Mouse (Mus musculus) embryo, embryonic 11 days (tissue): Measurements from ENCODE around the gene Cp.
"Not testable (repeated sequence)": the region's sequence is repeated elsewhere in the genome, so short reads cannot be mapped to it uniquely, and the experiment has no call there.

Source experiments
- DNase-seq: peaks from one replicate; pipeline ENCODE4 v3.0.0-alpha.2; 2015

The Cp gene

GRCm38 (mm10) chr3:19956885-19957284, at the start of gene Cp:
Gene Cp, plus strand, starts transcription at chr3:19957054.
- peak; percentile 52 for DNase-seq

GRCm38 (mm10) chr3:19948552-19948951, 8.3 kb upstream of the Cp start:
- DNase-seq, result no peak

DNA sequence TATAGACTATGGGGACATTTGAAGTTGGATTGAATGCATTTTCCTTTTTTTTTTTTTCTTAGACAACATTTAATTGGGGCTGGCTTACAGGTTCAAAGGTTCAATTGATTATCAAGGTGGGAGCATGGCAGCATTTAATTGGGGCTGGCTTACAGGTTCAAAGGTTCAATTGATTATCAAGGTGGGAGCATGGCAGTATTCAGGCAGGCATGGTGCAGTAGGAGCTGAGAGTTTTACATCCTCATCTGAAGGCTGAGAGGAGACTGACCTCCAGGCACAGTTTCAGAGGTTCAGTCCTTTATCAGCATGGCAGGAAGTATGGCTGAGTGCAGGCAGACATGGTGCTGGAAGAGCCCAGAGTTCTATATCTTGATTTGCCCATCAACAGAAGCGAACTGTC, 7.5 kb upstream of the Cp start:
- not testable (repeated sequence) for DNase-seq

DNA sequence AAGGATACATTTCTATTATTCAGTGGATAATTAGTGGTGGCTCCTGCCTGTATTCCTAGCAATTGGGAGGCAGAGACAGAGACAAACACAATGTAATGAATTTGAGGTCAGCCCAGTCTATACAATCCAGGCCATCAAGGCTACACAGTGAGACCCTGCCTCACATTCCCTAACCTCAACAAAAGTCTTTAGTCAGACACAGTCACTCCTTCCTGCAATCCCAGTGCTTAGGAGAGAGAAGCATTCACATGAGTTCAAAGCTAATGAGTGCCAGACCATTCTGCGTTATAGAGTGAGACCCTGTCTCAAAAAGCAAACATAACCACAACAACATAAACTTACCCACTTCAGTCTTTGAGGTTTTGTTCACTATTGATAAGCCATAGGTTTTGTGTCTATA, 3.4 kb upstream of the Cp start:
- DNase-seq, result peak; percentile 8

GRCm38 (mm10) chr3:19953865-19954264, 3.0 kb upstream of the Cp start:
- peak; percentile 47 for DNase-seq

DNA sequence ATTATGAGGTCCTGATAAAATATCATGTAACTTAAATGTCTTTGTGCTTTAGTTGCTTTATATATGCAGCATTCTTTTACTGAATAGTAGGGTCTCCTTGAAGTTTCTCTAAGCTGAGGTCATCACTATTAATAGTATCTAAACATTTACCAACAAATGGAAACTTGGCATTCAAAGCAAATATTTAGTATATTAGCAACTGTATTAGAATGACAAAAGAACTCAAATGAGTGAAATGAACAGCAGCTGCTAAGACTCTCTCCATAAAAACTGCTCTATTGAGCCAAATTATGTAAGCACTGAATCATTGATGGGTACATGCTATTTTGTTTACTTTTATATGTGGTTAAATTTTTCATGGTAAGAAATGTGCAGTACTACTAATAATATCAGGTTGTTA, 1.2 kb downstream of the Cp start:
- DNase-seq, result no peak

GRCm38 (mm10) chr3:19958983-19959382, 2.1 kb downstream of the Cp start:
- no peak for DNase-seq

- DNase-seq, result no peak
Measured at GRCm38 (mm10) chr3:19960570-19961114, 3.8 kb downstream of the Cp start.

DNA sequence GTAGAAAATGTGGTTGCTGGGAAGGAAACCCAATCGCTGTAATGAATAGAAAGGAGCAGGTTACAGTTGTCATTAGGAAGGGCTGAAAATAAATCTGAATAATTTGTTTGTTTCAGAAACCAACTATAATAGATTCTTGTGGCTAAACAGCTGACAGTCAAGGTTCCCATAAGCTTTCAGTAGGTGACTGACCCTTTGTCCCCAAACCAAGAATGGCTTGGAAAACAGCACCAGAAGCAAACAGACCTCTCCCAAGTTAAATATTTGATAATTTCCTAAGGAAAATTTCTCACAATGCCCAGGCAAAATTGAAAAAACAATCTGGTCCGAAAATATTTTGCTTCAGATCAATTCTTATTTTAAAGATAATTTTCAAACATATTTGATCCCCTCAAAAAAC, 4.5 kb downstream of the Cp start:
- no peak for DNase-seq

GRCm38 (mm10) chr3:19962769-19963513, 6.1 kb downstream of the Cp start:
- no peak for DNase-seq

DNA sequence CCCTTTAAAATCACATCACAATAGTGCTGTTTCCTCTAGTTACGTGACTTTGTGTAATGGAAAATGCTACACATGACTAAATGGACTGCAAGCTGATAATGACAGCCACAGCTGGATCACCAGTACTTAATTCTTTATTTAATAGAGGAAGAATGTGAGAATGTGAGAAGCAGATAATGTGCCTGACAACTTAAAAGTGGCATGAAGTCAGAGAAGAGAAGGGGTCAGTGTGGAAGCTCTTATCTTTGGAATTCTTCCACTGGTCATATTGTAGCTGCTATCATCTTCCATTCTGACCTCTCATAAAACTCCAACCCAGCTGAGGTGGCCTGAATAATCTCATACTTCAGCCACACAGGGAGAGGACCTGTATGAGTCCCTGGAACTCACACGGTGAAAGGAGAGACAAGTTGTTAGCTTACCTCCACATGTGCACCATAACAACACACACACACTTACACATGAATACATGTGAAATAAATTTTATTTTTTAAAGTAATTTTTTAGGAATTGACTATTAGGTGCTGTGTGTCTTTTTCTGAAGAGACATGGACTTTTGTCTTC, 7.9 kb downstream of the Cp start:
- DNase-seq, result no peak

DNA sequence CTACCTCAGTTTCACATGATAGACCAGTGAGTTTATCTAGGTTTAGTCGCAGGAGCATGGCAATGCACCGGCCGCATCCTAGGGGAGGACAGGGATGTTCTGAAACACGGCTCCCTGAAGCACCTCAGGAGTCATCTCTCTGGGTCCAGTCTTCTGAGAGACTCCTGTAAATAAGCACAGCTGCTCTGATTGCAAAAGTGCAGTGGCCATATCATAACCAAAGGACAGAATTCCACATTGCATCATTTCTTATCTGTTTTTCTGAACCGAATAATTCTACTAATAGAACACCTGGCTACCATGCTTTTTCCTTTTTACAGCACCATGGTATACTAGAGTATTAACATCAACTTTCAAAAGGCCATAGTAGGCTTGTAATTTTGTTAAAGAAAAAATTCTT, 8.4 kb downstream of the Cp start:
- no peak for DNase-seq

GRCm38 (mm10) chr3:19966072-19966471, 9.2 kb downstream of the Cp start:
- DNase-seq, result no peak

DNA sequence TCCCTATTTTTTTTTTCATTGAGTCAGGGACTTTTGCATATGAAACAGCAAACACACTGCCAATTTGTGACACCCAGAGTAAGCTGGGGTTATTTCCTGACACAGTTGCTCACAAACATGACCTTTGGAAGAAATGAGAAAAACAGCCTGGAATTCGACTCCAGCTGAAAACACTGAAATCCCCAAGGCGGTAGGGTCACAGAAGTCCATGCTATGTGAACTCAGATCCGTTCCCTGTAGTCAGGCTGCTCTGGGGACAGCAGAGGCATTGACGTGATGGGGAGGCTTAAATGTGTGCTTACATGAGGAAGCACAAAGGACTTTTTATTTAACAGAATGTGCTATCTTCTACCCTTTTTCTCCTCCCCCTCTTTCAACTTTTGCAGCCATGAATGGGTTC, 21.6 kb downstream of the Cp start:
- DNase-seq, result peak; percentile 49

DNA sequence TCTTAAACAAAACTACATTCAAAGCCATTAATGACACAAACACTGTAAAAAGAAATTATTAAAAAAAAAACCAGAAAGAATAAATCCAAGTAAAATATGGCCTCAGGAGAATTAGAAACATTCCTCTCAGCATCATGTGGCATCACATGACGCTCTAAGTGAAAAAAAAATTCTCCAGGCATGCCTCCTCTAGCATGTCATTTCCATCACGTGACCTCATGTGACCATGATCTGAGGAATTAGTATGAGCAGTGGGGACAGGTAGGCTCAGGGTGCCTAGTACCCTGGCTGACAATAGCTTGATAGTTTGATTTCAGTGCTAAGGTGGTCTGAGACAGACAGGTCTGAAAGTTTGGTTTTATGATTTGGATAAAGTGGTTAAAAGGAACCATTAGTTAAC, 24.3 kb downstream of the Cp start:
- DNase-seq, result no peak

- DNase-seq, result no peak
Measured at GRCm38 (mm10) chr3:19982846-19983245, 26.0 kb downstream of the Cp start.

- no peak for DNase-seq
Measured at GRCm38 (mm10) chr3:19986123-19986522, 29.3 kb downstream of the Cp start.

GRCm38 (mm10) chr3:19990031-19990430, 33.2 kb downstream of the Cp start:
- DNase-seq, result no peak

DNA sequence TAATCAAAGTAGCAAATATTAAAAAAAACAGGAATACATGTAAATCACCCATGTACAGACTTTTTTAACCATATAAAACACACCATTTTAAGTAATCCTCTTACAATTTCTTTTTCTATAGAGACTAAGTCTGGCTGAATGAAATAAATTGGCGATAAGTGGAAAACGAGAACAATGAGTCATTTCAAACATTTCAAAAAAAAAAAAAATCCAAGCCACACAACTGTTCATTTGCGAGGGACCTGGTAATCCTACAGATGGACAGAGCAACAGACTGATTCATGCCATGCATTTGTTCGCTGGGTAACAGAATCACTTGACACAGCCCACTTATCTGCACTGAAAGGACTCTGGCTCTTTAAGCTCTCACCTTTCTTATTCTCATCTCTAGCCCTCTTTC, 35.5 kb downstream of the Cp start:
- no peak for DNase-seq

DNA sequence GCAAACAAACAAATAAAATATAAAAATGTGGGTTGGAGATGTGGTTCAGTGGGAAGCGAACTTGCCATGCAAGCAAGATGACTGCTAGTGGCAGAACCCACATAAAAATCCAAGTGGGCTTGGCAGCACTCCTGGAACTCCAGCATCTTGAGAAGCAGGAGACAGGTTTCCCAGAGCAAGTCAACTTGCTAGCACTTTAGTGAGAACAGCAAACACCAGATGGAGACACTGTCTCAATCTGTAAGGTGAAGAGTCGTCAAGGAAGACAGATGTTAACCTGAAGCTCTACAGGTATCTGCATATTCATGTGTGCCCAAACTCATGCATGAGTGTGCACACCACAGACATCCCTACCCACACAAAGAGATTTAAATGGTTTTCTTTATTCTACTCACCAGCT, 42.7 kb downstream of the Cp start:
- DNase-seq, result no peak

DNA sequence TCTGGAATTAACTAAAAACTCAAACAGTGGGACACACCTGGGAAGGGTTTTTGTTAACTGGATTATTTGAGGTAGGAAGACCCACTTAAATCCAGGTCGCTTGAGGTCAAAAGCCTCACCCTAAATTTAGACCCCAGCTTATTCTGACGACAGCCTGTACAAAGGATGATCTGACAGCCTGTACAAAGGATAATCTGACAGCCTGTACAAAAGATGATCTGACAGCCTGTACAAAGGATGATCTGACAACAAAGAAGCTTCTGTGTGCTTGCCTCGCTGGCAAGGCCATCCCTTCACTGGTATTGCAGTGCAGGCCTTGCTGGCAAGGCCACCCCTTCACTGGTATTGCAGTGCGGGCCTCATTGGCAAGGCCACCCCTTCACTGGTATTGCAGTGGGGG, 44.0 kb downstream of the Cp start:
- no peak for DNase-seq

GRCm38 (mm10) chr3:20002786-20003185, 45.9 kb downstream of the Cp start:
- no peak for DNase-seq

DNA sequence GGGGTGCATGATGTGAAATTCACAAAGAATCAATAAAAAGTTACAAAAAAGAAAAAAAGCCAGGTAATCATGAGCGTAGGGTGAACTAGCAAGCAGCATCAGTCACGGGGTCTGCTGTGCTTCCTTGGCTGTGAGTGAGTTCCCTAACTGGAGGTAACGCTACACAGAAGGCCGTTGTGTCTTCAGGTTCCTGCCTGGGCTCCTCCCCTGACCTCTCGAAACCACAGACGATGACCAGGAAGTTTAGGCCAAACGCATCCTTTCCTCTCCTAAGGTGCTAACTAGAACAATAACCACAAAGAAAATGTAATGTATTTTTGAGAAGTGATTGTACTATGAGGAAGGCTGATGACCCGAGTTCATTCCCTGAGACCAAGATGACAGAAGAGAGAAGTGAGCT, 47.6 kb downstream of the Cp start:
- no peak for DNase-seq

DNA sequence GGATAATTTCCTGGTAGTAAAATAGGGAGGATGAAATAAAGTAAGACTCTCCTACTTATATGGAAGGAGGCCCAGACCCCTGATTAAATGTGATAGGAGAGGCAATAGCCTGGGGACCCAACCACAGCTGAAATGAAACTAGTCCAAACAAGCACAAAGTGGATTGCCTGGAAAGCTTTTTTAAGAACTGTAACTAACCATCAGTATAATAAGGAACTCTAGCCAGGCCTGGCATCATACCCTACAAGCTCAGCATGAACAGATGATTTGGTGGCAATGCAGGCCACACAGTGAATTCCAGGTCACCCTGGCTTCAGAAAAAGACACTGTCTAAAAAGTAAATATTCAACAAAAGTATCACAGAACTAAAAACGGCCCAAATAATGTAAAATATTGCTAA, 48.8 kb downstream of the Cp start:
- no peak for DNase-seq

DNA sequence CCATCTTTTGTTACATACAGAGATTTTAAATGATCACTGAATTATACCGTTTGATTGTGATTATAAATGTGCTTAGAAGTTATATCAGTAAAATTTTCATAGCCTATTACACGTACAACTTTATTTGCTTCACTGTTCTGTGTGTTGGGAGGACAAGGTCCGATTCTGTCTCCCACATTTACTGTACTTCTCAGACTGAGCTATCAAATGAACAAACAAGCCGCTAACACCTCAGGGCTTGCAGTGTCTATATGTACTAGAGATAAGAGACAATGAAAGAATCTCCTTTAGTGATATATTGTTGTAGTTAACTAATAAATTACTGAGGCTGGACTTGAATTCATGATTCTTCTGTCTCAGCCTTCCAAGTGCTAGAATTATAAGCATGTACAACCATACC, 50.4 kb downstream of the Cp start:
- DNase-seq, result no peak
